Mouse (Mus musculus) stomach, adult 2 months (tissue): ENCODE data around the gene Sept1. TPM values are rescaled to one million over a fixed set of nuclear protein-coding genes. Genes with fewer than 3 reads are reported as not detected.

Experiments used
- polyA plus RNA-seq: library from polyadenylated mRNA; depleted of rRNA; stranded (reverse); fragments of >200 nt; gene quantifications from 2 replicates; pipeline ENCODE4 v1.2.3, GENCODE M21; 2012; rRNA removed

The Sept1 gene
- 4.9 and 7.9 TPM in 2 replicates for polyA plus RNA-seq

GRCm38 (mm10) chr7:127232622-127233367 lies at the start of gene Sept1, which contains the start of gene Zfp553:
Gene Sept1 (minus strand): TSS chr7:127233130.
Gene Zfp553 (plus strand): TSS chr7:127233061.

GRCm38 (mm10) chr7:127273925-127274789 lies 41.2 kb upstream of the Sept1 start, which contains the start of gene Sephs2:
Gene Sephs2 (minus strand): TSS chr7:127274055.

GRCm38 (mm10) chr7:127260309-127261111 lies 27.6 kb upstream of the Sept1 start, which contains the start of gene Dctpp1:
Gene Dctpp1 (minus strand): TSS chr7:127260709.

GRCm38 (mm10) chr7:127243870-127244657 lies 11.1 kb upstream of the Sept1 start, which contains the start of gene Zfp771:
Gene Zfp771 (plus strand): TSS chr7:127244274.

GRCm38 (mm10) chr7:127208553-127209438 lies 24.1 kb downstream of the Sept1 start, which contains the start of gene Mylpf:
Gene Mylpf (plus strand): TSS chr7:127208890.

GRCm38 (mm10) chr7:127208295-127208552 lies 24.7 kb downstream of the Sept1 start, which contains the start of gene Tbc1d10b:
Gene Tbc1d10b (minus strand): TSS chr7:127208468.

GRCm38 (mm10) chr7:127195544-127196295 lies 37.2 kb downstream of the Sept1 start, which contains the start of gene Cd2bp2:
Gene Cd2bp2 (minus strand): TSS chr7:127196050.

Other genes starting within 250 kb of the Sept1 start
- gene Mvp, start 218.5 kb downstream of the Sept1 start, polyA plus RNA-seq = 67.5 and 90.5 TPM in 2 replicates
- gene Pagr1b, start 216.6 kb downstream of the Sept1 start, polyA plus RNA-seq = 0.94 TPM in 1 of 2 replicates, not detected in the other
- gene Pagr1a, start 215.8 kb downstream of the Sept1 start, polyA plus RNA-seq = 8.5 TPM in 1 of 2 replicates, not detected in the other
- gene Gm42742, start 212.0 kb downstream of the Sept1 start, polyA plus RNA-seq = 1.6 and 8.9 TPM in 2 replicates
- gene Prrt2, start 211.9 kb downstream of the Sept1 start, polyA plus RNA-seq = 2.3 and 4.8 TPM in 2 replicates
- 76.8 and 314 TPM in 2 replicates for gene Maz, start 206.1 kb downstream of the Sept1 start, polyA plus RNA-seq
- 1.9 and 2.3 TPM in 2 replicates for gene Kif22, start 190.7 kb downstream of the Sept1 start, polyA plus RNA-seq
- gene Zg16, start 145.8 kb downstream of the Sept1 start, polyA plus RNA-seq = 23.7 and 38.0 TPM in 2 replicates
- gene AI467606, start 141.8 kb downstream of the Sept1 start, polyA plus RNA-seq = 13.6 and 14.9 TPM in 2 replicates
- 0.27 and 0.47 TPM in 2 replicates for gene Qprt, start 110.9 kb downstream of the Sept1 start, polyA plus RNA-seq
- 0.67 and 0.77 TPM in 2 replicates for gene Spn, start 95.3 kb downstream of the Sept1 start, polyA plus RNA-seq
- gene Cd2bp2, start 37.1 kb downstream of the Sept1 start, polyA plus RNA-seq = 5.5 and 6.6 TPM in 2 replicates
- 20.0 and 23.0 TPM in 2 replicates for gene Tbc1d10b, start 24.7 kb downstream of the Sept1 start, polyA plus RNA-seq
- 11.3 and 23.7 TPM in 2 replicates for gene Mylpf, start 24.2 kb downstream of the Sept1 start, polyA plus RNA-seq
- 5.6 and 6.3 TPM in 2 replicates for gene Zfp553, start 69 bp downstream of the Sept1 start, polyA plus RNA-seq
- 57.0 and 157 TPM in 2 replicates for gene Zfp771, start 11.1 kb upstream of the Sept1 start, polyA plus RNA-seq
- gene Dctpp1, start 27.6 kb upstream of the Sept1 start, polyA plus RNA-seq = 31.4 and 39.4 TPM in 2 replicates
- 9.4 and 16.9 TPM in 2 replicates for gene Sephs2, start 40.9 kb upstream of the Sept1 start, polyA plus RNA-seq
- gene Itgal, start 63.1 kb upstream of the Sept1 start, polyA plus RNA-seq = 1.0 and 1.3 TPM in 2 replicates
- 18.3 and 25.5 TPM in 2 replicates for gene Zfp768, start 112.5 kb upstream of the Sept1 start, polyA plus RNA-seq
- 3.3 and 4.0 TPM in 2 replicates for gene Zfp747, start 142.9 kb upstream of the Sept1 start, polyA plus RNA-seq
- gene 9130019O22Rik, start 154.0 kb upstream of the Sept1 start, polyA plus RNA-seq = 1.2 and 1.4 TPM in 2 replicates
- gene E430018J23Rik, start 160.5 kb upstream of the Sept1 start, polyA plus RNA-seq = 2.8 and 3.5 TPM in 2 replicates
- 2.2 and 2.6 TPM in 2 replicates for gene Zfp764, start 173.7 kb upstream of the Sept1 start, polyA plus RNA-seq
- 14.0 and 16.3 TPM in 2 replicates for gene Zfp688, start 188.9 kb upstream of the Sept1 start, polyA plus RNA-seq
- gene Zfp689, start 216.0 kb upstream of the Sept1 start, polyA plus RNA-seq = 1.6 and 1.9 TPM in 2 replicates
- gene Prr14, start 226.5 kb upstream of the Sept1 start, polyA plus RNA-seq = 33.3 and 47.2 TPM in 2 replicates
- gene Fbrs, start 246.1 kb upstream of the Sept1 start, polyA plus RNA-seq = 20.3 and 21.3 TPM in 2 replicates